Mouse (Mus musculus) Muller cell, postnatal 12 days (primary cell): Measurements from ENCODE around the gene Gm29797.
A peak's percentile ranks its signal among the peaks of the same experiment; 100 is the strongest.

Source experiments
- DNase-seq: peaks from one replicate; pipeline ENCODE4 v3.0.0-alpha.2; 2015; ENCODE audit errors: inconsistent ontology term

The Gm29797 gene

DNA sequence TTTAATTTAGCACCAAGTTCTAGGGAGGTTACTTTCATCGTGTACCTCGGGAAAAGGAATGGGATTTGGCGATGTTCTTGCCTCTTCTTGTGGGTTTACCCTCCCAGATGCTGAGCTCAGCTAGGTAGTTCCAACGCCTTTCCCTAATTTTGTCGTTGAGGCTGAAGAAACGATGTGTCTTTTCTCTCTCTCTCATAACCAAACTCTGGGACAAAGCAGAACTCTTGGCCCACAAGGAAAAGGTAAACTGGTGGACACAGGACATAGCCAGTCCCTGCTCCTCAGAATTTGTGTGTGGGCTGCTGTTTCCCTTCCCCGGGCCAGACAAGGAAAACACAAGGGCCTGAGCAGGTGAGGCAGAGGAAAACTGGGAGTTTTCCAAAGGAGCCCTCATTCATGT lies 15.2 kb downstream of the Gm29797 start:
- DNase-seq = no peak

DNA sequence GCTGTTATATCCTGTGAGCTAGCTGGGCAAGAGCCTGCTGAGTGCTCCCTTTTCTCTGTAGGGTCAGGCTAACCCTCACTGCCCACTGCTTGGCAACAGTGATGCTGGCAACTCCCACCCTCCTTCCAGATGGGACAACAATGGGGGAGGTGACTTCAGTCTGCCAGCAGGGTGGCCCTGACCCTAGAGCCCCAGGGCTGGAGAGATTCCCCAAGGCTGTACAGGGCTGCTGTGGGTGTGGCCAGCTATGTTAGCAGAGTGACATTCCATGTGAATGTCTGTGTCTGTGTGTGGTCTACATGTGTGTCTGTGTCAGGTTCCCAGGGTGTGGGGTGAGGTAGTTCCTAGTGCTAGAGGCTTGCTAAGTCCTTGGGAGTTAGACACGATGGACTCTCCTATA lies 16.7 kb downstream of the Gm29797 start:
- DNase-seq = peak; percentile 35

DNA sequence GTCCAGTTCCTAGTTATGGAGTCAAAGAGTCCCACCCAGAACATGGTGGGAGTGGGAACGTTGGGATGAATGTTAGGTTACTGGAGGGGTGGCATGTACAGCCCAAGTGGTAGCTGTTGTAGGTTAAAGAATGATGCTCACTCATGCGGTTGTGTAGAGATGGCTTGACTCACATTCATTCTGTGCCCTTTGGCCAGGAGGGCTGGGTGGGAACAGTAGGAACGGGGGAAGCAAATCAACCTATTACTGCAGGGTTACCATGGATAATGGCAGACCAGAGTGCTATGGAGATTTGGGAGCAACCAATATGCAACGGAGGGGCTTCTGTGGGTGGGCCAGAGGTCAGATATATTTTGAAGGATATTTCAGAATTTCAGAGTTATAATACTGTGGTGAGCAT lies 18.1 kb downstream of the Gm29797 start:
- no peak for DNase-seq

DNA sequence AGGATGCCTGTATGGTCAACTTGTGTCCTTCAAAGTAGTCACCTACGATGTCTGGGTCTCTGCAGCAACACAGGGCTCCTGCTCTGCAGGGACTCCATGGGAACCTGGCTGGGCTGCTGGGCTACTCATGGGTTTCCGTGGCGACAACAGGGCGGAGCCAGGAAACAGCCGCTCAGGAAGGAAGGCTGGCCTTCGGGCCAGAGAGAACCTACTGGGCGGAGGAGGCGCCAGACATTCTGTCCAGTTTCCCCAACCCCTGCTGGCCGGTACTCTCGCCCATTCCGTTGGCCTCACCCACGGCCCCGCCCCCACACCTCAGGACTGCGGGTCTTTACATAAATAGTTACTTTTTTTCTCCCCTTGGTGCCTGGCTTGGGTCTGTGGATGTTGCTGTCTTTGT lies 18.6 kb downstream of the Gm29797 start:
- peak; percentile 79 for DNase-seq

DNA sequence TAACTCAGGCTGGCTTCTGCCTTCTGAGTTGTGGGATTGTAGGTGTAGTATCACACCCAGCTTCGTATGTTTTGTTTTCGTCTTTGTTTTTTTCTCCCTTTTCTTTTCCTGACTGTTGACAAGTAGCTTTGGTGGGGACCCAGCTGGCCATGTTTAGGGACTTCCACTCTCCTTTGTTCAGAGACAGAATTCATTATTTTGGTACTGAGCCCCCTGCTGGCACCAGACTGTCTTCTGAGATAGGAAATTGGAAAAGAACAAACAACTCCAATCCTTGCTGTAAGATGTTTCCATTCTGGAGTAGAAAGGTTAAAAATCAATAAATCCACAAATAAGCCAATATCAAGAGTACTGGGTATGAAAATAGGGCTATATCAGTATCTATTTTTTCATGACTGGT lies 19.6 kb downstream of the Gm29797 start:
- DNase-seq = peak; percentile 27

DNA sequence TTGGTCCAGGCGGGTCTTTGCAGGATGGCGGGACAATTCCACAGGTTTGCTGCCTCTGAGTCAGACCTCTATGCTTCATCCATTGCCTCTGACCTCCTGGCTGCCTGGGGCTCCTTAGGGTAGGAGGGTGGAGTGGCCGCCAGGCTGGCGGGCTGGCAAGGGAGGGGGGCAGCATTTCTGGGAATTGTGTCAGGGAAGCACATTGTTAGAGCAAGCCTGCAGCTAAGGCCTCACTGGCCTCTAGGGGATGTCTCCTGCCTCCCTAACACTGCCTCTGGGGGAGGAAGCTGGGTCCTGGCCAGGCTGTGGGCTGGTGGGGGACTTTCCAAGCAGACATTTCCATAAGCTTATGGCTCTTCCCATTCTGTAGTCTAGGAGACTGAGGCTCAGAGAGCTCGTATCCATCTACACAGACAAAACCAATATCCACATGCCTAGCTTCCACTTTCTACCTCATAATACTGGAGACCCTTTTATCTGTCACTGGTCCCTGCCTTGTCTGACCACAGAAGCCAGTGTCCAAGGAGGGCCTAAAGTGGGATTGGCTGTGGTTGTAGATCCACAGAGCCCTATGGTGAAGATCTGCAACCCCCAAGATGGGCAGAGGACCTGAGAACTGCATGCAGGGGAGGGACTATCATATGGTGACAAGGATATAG lies 20.4 kb downstream of the Gm29797 start:
- peak; percentile 59 for DNase-seq

DNA sequence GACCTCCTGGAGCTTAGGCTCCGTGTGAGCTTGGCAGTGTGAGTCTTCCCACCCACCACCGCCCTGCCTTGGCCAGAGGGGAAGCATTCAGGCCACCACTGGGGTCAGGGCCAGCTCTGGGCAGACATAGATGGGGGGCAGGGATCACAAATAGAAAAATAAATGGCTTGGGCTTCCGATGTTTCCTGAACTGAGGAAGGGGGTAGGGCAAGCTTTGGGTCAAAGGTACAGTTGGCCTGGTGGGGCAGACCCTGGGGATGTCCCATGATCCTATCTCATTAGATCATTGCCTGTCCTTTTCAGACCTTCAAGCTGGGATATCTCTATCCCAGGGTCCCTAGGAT lies 20.9 kb downstream of the Gm29797 start:
- DNase-seq = no peak

DNA sequence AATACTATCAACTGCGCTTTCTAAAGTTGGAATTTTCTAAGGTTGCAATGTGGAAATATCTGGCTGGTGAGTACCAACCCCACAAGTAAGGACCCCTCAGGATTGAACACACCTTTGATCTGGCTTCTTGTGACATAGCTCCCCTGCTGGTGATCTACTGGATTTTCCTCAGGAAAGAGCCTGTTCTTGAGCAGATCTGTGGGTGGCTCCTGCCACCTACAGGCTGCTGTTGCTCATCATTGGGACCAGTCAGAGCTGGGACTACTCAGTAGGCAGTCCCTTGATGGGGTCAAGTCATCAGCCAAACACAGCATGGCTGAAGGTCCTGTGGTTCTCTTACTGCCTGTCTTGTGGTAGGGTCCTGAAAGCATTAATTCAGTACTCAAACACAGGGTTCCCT lies 21.9 kb downstream of the Gm29797 start:
- peak; percentile 73 for DNase-seq

DNA sequence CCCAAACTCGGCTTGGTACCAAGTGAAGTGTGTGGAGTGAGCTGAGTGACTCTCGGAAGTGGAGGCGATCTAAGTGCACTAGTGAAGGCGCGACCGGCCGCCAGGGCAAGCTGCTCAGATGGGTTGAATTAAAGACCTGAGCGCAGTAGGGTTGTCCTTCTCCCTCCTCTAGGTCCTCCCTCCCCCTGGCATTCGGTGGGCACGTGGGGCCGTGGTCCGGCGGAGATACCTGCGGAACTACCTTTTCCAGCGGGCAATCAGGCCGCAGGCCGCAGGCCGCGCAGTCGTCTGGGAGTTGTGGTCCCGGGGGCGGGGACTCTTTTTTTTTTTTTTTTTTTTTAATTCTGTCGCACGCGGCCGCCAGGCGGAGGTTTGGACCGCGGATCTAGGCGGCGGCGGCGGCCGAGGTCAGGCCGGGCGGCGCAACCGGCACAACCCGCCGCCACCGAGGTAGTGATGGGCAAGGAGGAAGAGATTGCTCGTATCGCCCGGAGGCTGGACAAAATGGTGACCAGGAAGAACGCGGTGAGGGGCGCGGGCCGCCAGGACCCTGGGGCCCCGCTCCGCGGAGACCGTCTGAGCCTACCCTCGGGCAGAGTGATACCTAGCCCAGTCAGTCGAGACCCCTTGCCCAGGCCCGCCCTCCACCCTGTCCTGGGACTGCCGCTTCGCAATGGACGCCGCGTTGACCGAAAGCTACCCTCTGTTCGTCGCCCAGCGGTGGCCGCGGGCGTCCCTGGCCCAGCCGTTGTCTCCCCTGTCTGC lies 23.3 kb downstream of the Gm29797 start, which contains the start of gene Tcea2:
Tcea2 (plus strand) TSS at position 360 of the 765 bp plus-strand sequence.
- peak; percentile 88 for DNase-seq

DNA sequence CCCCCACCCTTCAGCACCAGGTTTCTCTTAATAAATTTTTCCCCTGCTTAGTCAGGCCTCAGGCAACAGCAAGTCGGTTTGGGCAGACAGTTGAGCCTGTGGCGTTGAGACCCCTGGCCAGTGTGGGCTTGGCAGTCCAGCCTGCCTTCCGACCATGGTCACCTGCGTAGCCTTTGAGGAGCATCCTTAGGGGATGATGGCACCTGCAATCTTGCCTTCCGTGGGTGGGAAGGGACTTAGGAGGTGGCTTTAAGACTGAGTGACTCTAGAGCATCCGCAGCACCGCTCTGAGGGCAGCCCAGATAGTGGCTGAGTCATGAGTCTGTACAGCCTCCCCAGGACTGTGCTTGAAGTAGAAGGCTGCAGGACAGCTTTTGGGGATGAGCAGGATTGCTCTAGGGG lies 23.9 kb downstream of the Gm29797 start:
- DNase-seq = no peak

DNA sequence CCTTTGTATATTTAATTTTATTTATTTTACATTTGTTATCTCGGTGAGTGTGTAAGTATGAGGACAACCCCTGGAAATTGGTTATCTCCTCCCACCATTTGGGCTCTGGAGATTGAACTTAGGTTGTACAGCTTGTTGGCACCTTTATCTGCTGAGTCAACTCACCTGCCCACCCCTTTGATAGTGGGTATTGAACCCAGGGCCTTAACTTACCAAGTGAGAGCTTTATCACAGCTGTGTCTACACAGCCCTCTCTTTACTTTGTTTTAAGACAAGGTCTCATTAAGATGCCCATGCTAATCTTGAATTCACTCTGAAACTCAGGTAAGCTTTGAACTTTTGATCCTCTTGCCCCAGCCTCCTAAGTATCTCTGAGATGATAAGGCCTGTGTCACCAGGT lies 25.1 kb downstream of the Gm29797 start:
- no peak for DNase-seq

DNA sequence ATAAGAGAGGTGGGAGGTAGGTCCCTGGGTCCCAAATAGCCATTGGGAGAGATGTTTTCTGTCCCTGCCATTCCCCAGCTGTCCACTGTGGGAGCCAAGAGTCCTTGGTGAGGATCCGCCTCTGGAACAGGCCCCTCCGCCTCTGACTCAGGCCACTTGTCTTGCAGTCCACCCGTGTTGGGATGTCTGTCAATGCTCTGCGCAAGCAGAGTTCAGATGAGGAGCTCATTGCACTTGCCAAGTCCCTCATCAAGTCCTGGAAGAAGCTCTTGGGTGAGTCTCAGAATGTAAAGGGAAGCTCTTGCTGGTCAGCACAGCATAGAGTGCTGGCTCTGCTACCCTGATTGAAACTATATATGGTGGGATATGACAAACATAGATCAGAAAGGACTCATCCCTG lies 26.5 kb downstream of the Gm29797 start:
- no peak for DNase-seq

DNA sequence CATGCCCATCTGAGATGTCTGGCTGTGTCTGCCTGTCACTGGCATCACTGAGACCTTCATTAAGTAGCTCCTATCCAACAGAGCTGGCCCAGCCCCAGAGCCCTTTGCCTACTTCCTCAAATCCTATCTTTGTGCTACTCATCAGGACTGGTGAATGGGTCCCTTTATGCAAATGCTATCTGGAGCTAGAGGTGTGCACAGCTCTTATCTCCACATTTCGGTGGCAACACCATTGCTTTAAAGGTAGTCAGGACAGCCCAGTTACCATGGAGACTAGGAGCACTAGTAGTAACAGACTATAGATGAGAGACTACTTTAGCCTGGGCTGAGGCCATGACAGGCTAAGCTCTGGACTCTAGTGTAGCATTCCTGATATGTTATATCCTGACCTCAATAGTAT lies 27.9 kb downstream of the Gm29797 start:
- DNase-seq = no peak

DNA sequence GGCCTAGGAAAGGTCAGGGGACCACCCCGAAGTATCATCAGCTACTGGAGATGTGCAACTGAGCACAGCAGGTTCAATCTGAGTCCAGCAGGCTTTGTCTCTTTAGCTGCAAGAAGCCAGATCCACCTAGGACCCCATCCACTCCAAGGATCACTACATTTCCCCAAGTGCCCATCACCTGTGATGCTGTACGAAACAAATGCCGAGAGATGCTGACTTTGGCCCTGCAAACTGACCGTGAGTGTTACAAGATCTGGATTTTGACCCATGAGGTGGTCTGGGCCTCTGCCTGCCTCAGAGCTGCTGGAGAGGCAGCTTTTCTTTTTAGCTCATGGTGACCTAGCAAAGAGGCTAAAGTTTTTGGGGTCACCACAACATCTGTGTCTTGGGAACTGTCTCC lies 28.9 kb downstream of the Gm29797 start:
- no peak for DNase-seq

DNA sequence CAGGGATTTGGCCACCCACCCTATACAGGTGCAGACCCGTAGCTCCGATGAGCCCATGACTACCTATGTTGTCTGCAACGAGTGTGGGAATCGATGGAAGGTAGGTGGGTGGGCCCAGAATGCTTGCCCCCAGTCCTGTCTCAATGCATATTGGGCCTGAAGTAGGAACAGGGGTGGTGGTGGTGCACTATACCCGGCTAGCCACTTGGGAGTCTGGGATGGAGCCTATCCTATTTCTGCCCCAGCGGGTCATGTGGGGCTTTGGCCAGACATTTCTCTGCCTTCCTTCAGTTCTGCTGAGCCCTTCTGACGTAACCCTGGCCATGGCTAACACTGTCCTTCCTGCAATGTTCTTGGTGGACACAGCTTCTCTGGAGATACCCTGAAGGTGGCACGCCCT lies 30.8 kb downstream of the Gm29797 start:
- DNase-seq = no peak

DNA sequence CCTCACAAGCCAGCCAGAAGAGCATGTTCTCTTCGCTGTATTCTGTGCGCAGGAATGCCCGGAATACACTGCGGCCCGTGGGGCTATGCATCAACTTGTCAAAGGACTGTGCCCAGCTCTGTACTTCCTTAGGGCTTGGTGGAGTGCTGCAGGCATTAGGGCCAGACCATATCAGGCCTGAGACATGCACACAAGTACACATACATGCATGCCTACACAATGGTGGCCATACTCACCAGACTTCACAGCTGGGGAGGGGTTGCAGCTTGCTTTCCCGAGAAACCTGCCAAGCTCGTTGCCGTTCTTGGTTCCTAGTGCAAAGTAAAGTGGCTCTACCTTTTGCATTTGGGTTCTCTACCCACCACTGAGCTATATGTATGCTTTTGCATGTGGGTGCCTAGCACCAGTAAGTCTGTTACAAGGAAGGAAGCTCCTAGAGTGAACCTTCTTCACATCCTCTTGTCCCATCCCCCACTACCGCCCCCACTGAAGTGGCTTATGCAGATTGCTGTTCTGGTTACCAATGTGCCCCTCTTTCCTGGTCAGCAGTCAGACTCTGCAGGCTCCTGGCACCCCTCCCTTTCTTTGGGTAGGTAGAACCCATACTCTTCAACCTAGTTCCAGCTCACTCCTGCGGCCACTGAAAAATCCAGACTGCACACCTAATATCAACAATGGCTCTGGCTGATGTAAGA lies 32.8 kb downstream of the Gm29797 start:
- no peak for DNase-seq

DNA sequence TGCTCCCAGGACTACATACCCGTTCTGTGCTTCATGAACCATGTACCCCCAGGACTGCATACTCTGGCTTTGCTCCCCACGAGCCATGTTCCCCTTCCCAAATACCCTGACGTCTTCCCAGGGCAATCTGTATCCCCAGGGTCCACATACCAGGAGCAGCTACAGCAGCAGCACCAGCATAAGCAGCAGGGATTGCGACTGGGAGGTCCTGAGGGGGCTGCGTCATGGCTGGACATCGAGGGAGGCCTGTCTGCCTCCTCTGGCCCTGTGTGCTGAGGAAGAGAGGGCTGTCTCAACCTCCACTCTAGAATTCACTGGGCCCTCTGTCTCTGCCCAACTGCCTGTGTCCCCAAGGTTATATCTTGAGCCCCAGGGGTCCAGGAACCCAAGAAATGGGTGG lies 34.2 kb downstream of the Gm29797 start:
- DNase-seq = no peak

DNA sequence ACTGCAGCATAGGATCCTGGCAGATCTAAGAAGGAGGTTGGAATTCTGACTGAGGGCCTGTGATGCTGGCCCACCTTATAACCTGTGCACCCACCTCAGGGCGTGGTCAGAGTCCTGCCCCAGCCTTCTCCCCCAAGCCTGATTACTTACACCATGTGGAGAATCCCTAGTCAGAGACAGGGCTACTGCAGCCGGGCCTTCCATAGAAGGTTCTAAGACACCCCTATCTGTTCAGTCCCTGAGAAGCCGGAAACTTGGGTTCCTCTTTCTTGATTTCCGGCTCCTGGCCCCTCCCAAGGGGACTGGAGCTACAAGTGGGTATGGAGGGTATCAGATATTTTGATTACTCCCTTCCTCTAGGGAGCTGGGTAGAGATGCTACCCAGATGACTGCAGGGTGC lies 34.7 kb downstream of the Gm29797 start:
- DNase-seq = no peak

DNA sequence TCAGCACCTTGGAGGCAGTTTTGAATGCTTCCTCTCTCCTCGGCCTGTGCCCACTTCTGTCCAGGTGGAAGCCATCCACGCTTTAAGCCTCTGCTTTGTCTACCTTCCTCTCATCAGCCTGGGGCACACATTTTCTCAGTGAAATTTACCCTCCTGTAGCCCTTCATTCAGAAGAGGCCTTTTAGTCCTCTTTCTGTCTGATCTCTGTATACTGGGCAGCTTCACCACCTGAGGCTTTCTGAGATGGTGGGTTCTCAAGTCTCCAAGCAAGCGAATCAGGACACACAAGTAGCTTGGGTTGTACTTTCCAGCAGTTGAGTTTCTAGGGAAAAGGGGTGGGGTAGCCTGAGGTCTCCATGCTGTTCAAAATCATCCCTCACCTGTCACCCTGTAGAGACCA lies 35.5 kb downstream of the Gm29797 start:
- DNase-seq = no peak

DNA sequence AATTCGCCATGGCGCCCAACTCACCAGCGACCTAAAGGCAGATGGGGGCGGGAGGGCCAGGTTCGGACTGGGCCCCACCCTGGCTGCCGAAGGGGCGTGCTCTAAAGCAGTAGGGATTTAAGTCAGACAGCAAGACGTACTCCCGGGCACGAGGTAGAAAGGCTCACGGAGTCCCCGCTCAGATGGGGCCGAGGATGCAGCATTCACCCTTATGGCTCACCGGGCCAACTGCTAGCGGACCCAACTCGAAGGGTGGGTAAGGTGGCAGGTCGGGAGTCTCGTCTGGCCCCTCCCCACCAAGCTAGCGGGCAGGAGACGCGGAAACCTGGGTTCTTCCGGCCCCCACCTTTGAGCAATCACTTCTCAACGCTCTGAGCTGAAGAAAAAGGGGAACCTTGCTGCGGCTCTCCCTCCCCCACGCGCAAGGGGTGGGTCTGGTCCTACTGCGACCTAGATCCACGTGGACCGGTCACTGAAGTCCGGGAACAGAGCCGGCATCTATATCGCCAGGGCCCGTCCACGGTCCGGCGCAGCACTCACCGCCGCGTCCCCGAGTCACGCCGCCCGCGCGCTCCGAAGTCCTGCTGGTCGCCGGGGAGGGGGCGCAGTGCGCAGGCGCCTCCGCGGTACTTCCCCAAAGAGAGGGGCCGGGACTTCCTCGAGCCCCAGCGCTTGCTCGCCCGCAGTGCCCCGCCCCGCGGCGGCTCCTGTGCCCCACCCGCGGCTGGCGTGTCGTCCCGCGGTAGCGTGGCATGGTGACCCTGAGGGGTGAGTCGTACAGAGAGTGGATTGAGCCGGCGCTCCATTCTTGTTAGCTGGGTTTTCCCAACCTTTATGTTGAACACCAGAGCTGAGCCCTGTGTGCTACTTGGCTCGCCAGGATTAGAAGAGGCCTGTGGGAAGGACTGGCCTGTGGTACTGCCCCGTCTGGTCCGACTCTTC lies 36.8 kb downstream of the Gm29797 start, which contains the start of gene Rgs19:
Rgs19 (minus strand) TSS at position 639 of the 942 bp plus-strand sequence.
- peak; percentile 91 for DNase-seq

DNA sequence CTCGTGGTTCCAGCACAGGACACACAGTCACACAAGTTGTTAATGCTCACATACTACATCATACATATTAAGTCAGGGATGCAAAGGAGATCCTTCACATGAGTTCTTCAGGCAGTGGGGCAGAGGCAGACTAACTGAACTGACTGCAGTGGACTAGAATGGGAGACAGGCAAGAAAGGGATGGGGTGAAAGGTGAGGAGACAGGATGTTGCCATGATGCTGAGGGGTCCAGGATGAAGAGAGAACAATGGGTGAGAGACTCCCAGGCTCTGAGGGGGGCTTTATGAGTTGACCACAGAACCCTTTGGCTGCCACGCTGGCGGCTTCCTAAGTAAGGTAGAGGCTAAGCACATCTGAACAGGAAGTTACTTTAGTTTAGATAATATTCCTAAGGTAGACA lies 37.7 kb downstream of the Gm29797 start:
- no peak for DNase-seq

DNA sequence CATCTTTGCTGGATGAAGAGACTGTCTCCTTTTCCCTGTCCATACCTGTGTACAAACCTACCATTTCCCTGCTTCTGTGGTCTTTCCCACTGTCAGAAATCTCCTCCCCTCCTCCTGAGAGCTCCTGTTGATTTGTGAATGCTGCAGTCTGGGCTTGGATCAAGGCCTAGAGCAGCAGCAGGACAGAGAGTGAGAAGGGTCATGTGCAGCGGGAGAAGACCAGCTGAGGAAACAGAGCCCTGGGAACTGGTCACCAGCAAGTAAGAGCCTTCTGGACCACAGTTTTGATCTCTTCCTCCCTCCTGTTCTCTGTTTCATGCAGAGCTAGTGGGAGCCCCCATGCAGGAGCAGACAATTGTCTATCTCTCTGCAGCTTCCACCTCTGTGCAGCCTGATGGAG lies 38.9 kb downstream of the Gm29797 start:
- no peak for DNase-seq
